Mouse (Mus musculus) embryonic facial prominence, embryonic 14.5 days (tissue): ENCODE measurements at regions not wholly inside any gene's neighbourhood (a gene's known extent, or its start where the extent isn't known, plus 50 kb on each side); places are given as distances from the start of the nearest gene placed in this dataset.

Experiments used
- ATAC-seq: fragments of 200-750 bp; cut with Nextera tagmentation; 2 replicates; pipeline ENCODE4 v1.8.0; 2017; ENCODE audit warnings: low read depth, moderate number of reproducible peaks, moderate TSS enrichment
- DNase-seq: peaks from one replicate; pipeline ENCODE4 v3.0.0-alpha.2; 2015; ENCODE audit warnings: low spot score
- H3K27ac ChIP-seq: fragments of 300-500 bp; sonication (generic); replicated peaks from 2 replicates; pipeline ENCODE4 v1.5.1; 2014; ENCODE audit warnings: low read depth, mild to moderate bottlenecking, low read length, moderate library complexity
- H3K27me3 ChIP-seq: fragments of 300-500 bp; sonication (generic); replicated peaks from 2 replicates; pipeline ENCODE4 v1.6.1; 2014; ENCODE audit warnings: low read length; ENCODE audit not compliant: control insufficient read depth, insufficient read depth
- H3K36me3 ChIP-seq: fragments of 300-500 bp; sonication (generic); 2 replicates; pipeline ENCODE4 v1.6.1; 2014; ENCODE audit warnings: low read length, mixed read lengths; ENCODE audit not compliant: control insufficient read depth, insufficient read depth
- H3K4me1 ChIP-seq: fragments of 300-500 bp; sonication (generic); 2 replicates; pipeline ENCODE4 v1.6.1; 2014; ENCODE audit warnings: antibody characterized with exemption, low read length; ENCODE audit not compliant: control insufficient read depth, insufficient read depth
- H3K4me2 ChIP-seq: fragments of 300-500 bp; sonication (generic); 2 replicates; pipeline ENCODE4 v1.6.1; 2014; ENCODE audit warnings: low read depth, mild to moderate bottlenecking, low read length, moderate library complexity, mixed read lengths
- H3K4me3 ChIP-seq: fragments of 300-500 bp; sonication (generic); 2 replicates; pipeline ENCODE4 v1.5.1; 2014; ENCODE audit warnings: low read depth, mild to moderate bottlenecking, low read length
- H3K9ac ChIP-seq: fragments of 300-500 bp; sonication (generic); 2 replicates; pipeline ENCODE4 v1.6.1; 2014; ENCODE audit warnings: low read depth, mild to moderate bottlenecking, low read length, moderate library complexity, mixed read lengths
- H3K9me3 ChIP-seq: fragments of 300-500 bp; sonication (generic); 2 replicates; pipeline ENCODE4 v1.6.1; 2016; ENCODE audit warnings: low read length; ENCODE audit not compliant: control insufficient read depth
- whole genome bisulfite sequencing: fragments of 180-500 bp; shearing (Covaris S2); extraction: QIAGEN DNeasy Blood & Tissue Kit; methylation state at CpG from one replicate; pipeline ENCODE4 v1.1.7; 2014; 5-methylcytosine and 5-hydroxymethylcytosine counted together

DNA sequence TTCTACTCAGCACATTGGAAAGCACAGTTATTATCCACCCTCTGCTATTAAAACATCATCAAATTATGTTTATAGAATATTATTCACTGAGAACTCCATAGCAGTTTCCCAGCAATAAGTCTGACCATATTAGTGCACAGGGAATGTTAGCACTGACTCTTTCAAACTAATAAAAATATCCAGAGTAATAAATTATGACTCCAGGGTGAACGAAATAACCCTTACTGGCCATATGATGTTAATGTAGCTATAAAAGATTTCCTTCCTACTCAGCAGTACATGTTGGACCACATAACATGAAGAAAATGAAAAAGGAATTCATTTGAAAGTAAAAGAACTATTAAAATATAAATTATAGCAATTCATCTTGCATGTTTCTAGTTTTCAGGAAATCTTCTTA, 693.0 kb upstream of the Adgrl3 start:
- H3K9me3 ChIP-seq: no peaks in the 10 kb centered on the region
- WGBS: 71% methylated on average over 1 of the region's 1 CpGs
- no peak overlapping the region for H3K4me2 ChIP-seq
- ATAC-seq: no peak
- H3K9ac ChIP-seq: no peak overlapping the region
- H3K36me3 ChIP-seq: no peaks in the 10 kb centered on the region
- no peaks in the 10 kb centered on the region for H3K27me3 ChIP-seq
- no peak overlapping the region for H3K4me3 ChIP-seq
- DNase-seq: no peak
- H3K4me1 ChIP-seq: no peaks in the 10 kb centered on the region
- H3K27ac ChIP-seq: no peak overlapping the region

DNA sequence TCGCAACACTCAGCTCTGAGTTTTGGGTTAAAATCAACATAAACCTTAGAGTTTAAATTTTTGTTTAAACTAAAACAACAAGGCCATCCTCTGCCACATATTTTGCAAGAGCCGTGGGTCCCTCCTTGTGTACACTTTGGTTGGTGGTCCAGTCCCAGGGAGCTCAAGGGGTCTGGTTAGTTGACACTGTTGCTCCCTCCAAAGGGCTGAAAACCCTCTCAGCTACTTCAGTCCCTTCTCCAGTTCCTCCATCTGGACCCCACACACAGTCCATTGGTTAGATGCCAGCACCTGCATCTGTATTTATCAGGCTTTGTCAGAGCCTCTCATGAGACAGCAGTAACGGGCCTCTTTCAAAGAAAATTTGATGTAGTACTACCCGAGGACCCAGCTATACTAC, 674.8 kb upstream of the Adgrl3 start:
- H3K4me2 ChIP-seq: no peak overlapping the region
- WGBS: 72% methylated on average over 4 of the region's 4 CpGs
- H3K27me3 ChIP-seq: no peaks in the 10 kb centered on the region
- no peaks in the 10 kb centered on the region for H3K4me1 ChIP-seq
- no peak for ATAC-seq
- peak; percentile 13 for DNase-seq
- H3K36me3 ChIP-seq: no peaks in the 10 kb centered on the region
- no peak overlapping the region for H3K27ac ChIP-seq
- H3K4me3 ChIP-seq: no peak overlapping the region
- H3K9me3 ChIP-seq: no peaks in the 10 kb centered on the region
- no peak overlapping the region for H3K9ac ChIP-seq

DNA sequence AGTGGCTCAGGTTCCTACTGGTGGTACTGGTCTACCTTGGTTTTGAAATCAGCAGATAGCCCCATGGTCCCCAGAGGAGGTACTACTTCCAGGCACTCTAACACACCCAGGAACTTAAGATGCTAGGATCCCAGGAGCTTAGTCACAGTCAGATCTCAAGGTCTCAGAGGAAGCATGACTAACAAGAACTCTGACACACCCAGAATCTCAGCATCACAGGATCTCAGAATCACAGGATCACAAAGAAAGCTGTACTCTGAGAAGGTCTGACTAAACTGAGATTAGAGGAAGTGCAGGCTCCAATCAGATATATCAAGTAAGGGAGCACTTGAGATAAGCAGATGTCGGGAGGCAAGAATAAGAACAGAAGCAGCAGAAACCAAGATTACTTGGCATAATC, 661.7 kb upstream of the Adgrl3 start:
- H3K9ac ChIP-seq: no peak overlapping the region
- no peak for ATAC-seq
- H3K4me3 ChIP-seq: no peak overlapping the region
- DNase-seq: no peak
- 92% methylated on average over 1 of the region's 1 CpGs for WGBS
- H3K36me3 ChIP-seq: no peaks in the 10 kb centered on the region
- no peak overlapping the region for H3K4me2 ChIP-seq
- no peaks in the 10 kb centered on the region for H3K9me3 ChIP-seq
- no peak overlapping the region for H3K27ac ChIP-seq
- H3K27me3 ChIP-seq: no peaks in the 10 kb centered on the region
- H3K4me1 ChIP-seq: no peaks in the 10 kb centered on the region

DNA sequence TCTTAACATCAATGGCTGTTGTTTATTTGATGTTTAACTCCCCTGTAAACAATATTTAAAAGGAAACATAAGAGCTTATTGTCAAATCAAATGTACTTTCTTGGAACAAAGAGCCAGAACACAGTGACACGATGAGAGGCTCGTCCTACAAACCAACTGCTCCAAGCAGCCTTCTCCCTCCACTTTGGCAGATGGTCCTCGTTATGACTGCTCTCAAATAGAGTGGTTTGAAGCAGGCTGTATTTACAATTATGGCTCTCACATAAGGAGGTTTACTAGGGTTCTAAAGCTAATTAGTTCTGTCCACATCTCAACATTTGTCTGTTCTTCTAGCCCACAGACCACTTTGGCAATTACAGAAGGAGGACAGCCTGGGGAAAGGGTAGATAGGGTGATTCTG, 626.3 kb upstream of the Adgrl3 start:
- Histone ChIP-seq H3K9ac (no peak overlapping the region), H3K4me1 (no peaks in the 10 kb centered on the region), H3K4me2 (no peak overlapping the region), H3K4me3 (no peak overlapping the region), H3K9me3 (no peaks in the 10 kb centered on the region), H3K27ac (no peak overlapping the region), H3K27me3 (no peaks in the 10 kb centered on the region), H3K36me3 (no peaks in the 10 kb centered on the region)
- DNase-seq (peak; percentile 57), ATAC-seq (peak; percentile 50; the same call in 1 of the 2 replicates)
- WGBS: 20% methylated on average over 3 of the region's 3 CpGs

DNA sequence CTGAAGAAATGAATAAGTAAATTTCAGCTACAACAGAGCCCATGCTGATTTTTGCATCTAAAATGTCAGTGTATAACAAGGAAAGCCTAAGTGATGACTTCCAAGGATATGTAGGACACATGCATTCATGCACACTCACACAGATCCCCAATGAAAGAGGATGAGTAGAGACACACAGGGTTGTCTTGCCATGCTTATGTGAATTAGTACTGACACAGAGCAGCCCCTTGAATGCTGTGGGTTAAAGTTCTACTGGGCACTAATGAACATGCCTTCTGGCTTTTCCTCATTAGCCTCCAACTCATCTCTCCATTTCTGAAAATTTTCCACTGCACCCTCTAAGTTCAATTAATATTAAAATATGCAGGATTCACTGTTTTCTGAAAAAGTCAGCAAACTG, 617.3 kb upstream of the Adgrl3 start:
- no peaks in the 10 kb centered on the region for H3K4me1 ChIP-seq
- H3K9ac ChIP-seq: no peak overlapping the region
- no peak overlapping the region for H3K27ac ChIP-seq
- H3K4me2 ChIP-seq: no peak overlapping the region
- H3K9me3 ChIP-seq: peaks cover 1% of the 10 kb centered on the region; the same call in 1 of the 2 replicates
- no peaks in the 10 kb centered on the region for H3K36me3 ChIP-seq
- no peaks in the 10 kb centered on the region for H3K27me3 ChIP-seq
- no peak overlapping the region for H3K4me3 ChIP-seq
- DNase-seq (peak; percentile 10), ATAC-seq (no peak)

DNA sequence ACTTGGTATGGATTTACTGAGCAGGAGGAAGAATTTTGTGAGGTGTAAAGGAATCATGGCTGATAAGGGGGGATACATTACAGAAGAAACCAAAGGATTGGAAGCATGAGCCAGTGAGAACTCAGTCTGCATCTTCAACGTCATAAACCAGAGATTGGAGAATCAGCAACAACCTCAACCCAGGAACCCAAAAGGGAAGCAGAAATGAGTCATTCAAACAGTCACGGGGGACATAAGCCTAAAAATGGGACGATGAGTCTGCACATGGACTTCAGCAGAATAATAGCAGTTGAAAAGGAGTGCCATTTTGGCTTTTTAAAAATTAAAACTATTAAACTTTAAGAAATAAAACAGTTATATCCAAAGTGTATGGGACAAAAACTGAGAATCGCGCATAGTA, 603.8 kb upstream of the Adgrl3 start:
- Histone ChIP-seq H3K27ac (no peak overlapping the region), H3K4me2 (no peak overlapping the region), H3K27me3 (no peaks in the 10 kb centered on the region), H3K36me3 (no peaks in the 10 kb centered on the region), H3K4me3 (no peak overlapping the region), H3K9ac (no peak overlapping the region), H3K9me3 (no peaks in the 10 kb centered on the region), H3K4me1 (no peaks in the 10 kb centered on the region)
- ATAC-seq (no peak), DNase-seq (no peak)
- 84% methylated on average over 5 of the region's 5 CpGs for WGBS
